Mouse (Mus musculus) gastrocnemius, postnatal 25 days (tissue): Measurements from ENCODE around the gene Eif2b3. TPM values are rescaled to one million over a fixed set of nuclear protein-coding genes. Genes with fewer than 3 reads are reported as not detected.
A peak's percentile ranks its signal among the peaks of the same experiment; 100 is the strongest.

Source experiments
- DNase-seq: peaks from one replicate; pipeline ENCODE4 v3.0.0; 2022
- long read RNA-seq, 2 experiments: library from polyadenylated mRNA; stranded (forward); transcript quantifications; one replicate each; pipeline ENCODE4 v2.0.0; 2021
- total RNA-seq, 2 experiments: library from RNA; stranded (reverse); gene quantifications; 1 replicate in 1 of 2; 2 replicates in 1 of 2; pipeline ENCODE4 v1.2.3; 2021

The Eif2b3 gene
- 10 to 100 TPM; 17.6 to 18.4 TPM for total RNA-seq
- long read RNA-seq, experiment 1, transcript Eif2b3-203 (12 exons, 1,555 nt) = major isoform, 25 of 35 reads
- long read RNA-seq, experiment 1, partial matches to known transcripts = 6 of 35 reads
- long read RNA-seq, experiment 1, other reads (novel, unspliced or antisense) = 4 of 35 reads
- long read RNA-seq, experiment 2, transcript Eif2b3-203 (12 exons, 1,555 nt) = major isoform, 31 of 40 reads
- long read RNA-seq, experiment 2, partial matches to known transcripts = 3 of 40 reads
- long read RNA-seq, experiment 2, other reads (novel, unspliced or antisense) = 6 of 40 reads

DNA sequence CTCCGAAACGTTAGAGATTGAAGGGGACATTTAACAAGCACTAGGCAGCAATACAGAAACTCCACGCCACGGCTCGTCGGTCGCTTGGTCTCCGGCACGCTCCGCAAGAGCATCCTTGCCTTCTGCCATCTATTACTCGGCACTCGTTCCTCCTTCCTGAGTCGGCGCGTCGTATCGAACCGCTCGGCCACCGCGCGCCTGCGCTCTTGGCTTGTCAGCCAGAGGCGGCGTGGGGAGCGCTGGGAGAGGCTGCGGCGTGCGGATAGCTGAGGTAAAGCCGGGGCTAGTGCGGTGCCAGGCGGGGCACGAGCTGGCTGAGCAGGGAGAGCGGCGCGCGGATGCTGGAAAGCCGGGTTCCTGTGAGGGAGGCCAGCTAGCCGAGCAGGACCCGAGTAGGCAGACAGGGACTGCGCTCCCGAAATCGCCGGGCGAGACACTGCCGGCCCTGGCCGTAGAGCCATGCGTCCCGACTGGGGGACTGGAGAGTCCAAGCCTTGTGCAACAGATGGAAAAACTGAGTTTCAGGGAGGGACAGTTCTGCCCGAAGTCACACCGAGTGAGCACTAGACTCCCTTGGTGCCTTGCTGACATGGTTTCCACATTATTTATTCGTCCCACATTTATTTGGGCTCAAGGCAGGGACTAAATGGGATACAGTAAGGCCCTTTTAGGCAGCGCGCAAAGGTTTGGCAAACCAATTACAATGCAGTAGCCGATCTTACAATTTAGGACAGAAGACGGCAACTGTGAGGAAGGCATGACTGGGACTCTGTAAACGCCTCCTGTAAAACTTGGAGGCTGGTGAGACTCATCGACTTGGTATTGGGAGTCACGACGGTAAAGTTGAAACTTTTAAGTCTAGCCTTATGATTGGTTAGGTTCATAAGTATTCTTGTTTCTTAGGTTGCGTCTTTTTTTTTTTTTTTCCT lies at the start of gene Eif2b3:
Gene Eif2b3, plus strand, starts transcription at position 197 of the 929 bp plus-strand sequence.
- peak; percentile 87 for DNase-seq

DNA sequence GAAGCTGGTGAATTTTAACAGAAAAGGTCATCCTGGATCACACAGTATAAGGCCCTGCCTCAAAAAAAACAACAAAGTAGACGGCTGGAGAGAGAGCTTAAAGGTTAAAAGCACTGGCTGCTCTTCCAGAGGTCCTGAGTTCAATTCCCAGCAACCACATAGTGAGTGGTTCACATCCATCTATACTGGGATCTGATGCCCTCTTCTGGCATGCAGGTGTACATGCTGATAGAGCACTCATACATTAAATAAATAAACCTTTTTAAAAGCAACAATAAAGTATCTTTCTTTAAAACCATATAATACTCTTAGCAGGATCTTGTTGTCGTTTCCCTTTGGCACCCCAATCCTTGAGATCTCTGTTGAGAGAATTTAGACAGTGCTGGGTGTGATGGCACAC lies 42.7 kb upstream of the Eif2b3 start:
- DNase-seq = no peak

DNA sequence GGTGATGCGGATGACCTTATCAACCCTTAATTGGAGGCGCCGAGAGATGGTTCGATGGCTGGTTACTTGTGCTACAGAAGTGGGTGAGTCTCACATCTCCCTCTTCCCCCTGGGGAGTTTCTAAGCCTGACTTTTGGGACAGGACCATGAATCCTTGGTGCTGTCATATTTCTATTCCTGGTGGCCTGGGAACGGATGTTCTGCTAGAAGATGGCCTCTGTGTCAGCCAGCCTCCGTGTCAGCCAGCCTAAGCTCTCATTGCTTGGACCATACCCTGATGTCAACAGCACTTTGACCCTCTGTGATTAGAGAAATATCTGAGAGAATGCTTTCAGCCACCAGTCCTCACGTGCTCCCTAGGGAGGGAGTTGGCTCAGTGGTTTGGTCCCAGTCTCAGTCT lies 33.5 kb upstream of the Eif2b3 start:
- no peak for DNase-seq

GRCm38 (mm10) chr4:116986400-116987121 lies 32.6 kb upstream of the Eif2b3 start:
- peak; percentile 40 for DNase-seq

- no peak for DNase-seq
Measured at GRCm38 (mm10) chr4:116987122-116987456, 32.1 kb upstream of the Eif2b3 start.

DNA sequence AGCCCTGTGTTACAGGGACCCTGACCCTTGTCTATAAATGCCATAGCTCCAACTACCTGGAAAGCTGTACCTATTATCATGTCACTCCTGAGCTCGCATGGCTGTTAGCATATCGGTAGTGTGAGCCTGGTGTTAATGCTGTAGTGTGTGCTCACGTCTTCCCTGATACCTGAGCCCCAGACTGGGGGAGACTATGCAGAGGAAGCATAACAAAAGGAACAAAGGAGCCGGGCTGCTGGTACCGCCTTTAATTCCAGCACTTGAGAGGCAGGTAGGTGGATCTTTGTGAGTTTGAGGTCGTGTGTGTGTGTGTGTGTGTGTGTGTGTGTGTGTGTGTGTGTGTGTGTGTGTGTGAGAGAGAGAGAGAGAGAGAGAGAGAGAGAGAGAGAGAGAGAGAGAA lies 29.5 kb upstream of the Eif2b3 start:
- no peak for DNase-seq

DNA sequence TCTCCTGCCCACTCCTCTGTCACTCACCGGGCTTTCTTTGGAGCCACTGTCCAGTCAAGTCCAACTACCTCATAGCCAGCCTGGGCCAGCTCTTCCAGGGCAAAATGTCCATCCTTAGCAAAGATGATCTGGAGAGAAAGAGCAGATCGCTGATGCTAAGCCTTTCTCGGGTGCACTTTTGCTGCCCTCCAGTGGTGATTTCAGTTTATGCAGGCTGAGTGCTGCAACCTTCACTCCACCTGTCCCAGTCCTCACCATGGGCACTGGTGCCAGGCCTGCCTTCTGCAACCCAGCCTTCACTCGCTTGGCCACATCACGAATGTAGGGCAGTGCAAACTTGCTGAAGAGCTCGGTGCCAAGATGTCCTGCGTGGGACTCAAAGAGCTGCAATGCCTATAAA lies 27.8 kb upstream of the Eif2b3 start:
- peak; percentile 56 for DNase-seq

GRCm38 (mm10) chr4:116993672-116994621 lies 25.3 kb upstream of the Eif2b3 start, which contains the start of gene Urod:
TSS of gene Urod (minus strand) at chr4:116994413.
- DNase-seq = peak; percentile 94

DNA sequence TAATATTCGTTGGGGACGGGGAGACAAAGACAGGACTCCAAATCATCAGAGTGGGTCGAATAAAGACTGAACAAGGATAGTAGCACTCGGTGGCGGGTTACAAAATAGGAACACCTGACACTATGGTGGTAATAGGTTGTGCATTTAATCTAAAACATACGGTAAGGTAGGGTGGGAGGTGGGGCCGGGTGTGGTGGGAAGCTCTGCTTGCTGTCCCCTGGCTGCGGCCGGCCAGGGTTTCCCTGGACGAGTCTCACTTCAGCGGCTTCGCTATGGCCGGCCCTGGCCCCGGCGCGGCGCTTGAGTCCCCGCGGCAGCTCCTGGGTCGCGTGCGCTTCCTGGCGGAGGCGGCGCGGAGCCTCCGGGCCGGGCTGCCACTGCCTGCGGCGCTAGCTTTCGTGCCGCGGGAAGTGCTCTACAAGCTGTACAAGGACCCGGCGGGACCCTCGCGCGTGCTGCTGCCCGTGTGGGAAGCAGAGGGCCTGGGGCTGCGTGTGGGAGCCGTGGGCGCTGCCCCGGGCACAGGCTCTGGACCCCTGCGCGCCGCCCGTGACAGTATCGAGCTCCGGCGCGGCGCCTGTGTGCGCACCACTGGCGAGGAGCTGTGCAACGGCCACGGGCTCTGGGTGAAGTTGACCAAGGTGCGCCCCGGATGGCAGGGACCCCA lies 23.9 kb upstream of the Eif2b3 start, which contains the start of gene Hectd3:
Gene Hectd3, plus strand, starts transcription at position 187 of the 667 bp plus-strand sequence.
- DNase-seq = peak; percentile 61

DNA sequence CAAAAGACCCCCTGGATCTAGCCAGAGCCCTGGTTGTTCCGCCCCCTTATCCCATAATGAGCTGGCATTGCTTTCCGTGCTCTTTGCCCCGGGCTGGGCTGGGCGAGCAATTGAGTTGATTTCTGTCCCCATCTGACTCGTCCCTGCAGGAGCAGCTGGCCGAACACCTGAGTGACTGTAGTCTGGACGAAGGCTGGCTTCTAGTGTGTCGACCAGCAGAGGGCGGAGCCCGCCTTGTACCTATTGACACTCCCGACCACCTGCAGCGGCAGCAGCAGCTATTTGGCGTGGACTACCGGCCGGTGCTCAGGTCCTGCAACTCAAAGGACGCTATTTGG lies 23.4 kb upstream of the Eif2b3 start:
- DNase-seq = no peak

- no peak for DNase-seq
Measured at GRCm38 (mm10) chr4:116999513-117000154, 19.6 kb upstream of the Eif2b3 start.

DNA sequence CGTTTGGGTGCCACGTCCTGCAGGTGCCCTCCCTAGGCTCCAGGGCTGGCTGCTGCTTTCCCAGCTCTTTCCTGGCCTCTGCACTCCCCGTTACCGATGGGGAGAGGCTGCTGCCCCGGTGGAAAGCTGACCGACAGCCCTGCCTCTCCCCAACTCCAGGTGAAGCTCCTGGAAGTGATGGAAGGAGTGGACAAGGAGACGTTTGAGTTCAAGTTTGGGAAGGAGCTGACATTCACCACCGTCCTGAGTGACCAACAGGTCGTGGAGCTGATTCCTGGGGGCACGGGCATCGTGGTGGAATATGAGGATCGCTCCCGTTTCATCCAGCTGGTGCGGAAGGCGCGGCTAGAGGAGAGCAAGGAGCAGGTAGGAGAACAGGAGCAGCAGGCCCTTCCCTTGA lies 17.2 kb upstream of the Eif2b3 start:
- DNase-seq = no peak

GRCm38 (mm10) chr4:117002543-117003521 lies 16.4 kb upstream of the Eif2b3 start:
- DNase-seq = no peak

GRCm38 (mm10) chr4:117004649-117005048 lies 14.6 kb upstream of the Eif2b3 start:
- no peak for DNase-seq

DNA sequence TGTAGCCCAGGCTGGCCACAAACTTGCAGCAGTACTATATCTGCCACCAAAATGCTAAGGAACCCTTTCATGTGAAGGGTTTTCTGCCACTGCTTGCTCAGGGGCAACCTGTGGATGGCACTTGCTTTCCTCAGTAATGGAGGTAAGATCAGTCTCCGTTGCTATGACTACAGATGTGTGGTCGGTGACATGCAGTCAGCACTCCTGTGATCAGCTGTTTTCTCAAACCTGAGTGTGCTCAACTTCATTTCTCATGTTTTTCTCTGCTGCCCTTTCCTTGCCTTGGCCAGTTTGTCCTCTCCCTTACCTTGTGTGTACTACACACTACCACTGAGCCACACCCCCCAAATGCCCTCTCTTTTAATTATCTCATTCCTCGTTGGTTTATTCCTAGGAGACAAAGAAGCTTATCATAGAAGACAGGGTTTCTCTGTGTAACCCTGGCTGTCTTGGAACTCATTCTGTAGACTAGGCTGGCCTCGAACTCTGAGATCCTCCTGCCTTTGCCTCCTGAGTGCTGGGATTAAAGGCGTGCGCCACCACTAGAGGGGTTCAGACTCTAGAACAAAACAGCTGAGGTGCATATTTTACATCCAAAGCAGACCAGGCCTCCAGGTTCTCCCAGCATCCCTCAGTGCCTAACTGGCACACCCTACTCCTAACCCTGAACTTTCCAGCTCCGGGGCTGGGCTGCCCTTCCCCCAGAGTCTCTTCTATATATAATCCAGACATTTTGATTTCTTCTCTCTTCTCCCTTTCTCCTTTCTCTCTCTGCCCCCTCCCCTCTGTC lies 13.4 kb upstream of the Eif2b3 start:
- no peak for DNase-seq

DNA sequence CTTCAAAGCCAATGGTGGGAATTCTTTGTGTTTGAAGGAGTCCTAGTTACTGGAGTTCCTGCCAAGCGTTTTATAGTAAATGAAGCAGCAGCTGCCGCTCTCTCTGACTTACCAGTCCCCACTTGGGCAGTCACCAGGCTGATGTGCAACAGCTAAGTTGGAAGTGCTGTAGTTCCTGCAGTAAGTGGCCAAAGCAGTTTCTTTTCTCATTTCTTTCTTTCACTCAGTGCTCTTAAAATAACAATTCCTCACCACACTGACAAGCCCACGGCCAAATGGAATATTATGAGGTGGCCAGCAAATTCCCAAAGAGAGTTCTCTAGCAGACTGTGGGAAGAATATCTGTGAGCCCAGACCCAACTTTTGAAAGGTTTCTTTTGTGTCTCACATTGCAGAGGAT lies 12.1 kb upstream of the Eif2b3 start:
- DNase-seq = no peak

DNA sequence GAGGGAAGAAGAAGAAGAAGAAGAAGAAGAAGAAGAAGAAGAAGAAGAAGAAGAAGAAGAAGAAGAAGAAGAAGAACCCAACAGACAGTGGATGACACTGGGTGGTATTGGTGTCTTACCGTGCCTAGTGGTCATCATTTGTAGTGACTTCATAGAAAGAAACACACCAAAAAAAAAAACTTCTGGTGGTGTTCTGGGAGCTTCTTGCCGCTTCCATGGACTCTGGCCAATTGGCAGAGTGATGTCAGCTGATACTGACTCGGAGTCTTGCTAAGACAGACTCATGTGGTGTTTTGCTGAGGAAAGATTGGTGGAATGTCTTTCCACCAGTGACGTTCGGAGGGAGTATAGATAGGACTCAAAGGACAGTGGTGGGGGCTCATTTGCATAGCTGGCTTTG lies 9.0 kb upstream of the Eif2b3 start:
- no peak for DNase-seq

- no peak for DNase-seq
Measured at GRCm38 (mm10) chr4:117013596-117013995, 5.6 kb upstream of the Eif2b3 start.
